In the genomic region with DNA sequence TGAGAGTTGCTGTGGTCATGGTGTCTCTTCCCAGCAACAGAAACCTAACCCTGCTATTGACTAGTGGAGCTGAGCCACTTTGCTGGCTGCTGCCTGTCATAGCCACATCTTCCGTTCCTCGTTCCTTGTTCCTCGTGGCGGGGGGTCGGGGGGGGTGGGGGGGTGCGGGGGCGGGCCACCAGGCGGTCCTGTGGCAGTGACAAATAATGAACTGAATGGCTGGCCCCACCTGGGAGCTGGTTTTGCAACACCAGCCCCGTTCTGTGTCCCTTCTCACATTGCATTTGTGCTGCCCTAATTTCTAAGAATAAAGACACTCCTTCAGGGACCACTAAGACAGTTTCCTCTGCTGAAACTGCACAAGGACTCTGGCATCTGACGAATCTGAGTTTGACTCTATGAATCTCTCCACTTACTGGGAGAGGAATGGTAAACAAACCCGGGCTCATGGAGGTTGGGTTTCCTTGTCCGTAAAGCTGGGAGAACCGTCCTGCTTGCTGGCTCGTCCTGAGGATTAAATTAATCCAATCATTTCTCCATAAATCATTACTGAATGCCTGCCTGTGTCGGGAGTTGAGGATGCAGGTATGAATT, we compare ENCODE assay signal across 13 mouse cellular contexts. TPM values are rescaled to one million over a fixed set of nuclear protein-coding genes. Genes with fewer than 3 reads are reported as not detected.
A peak's percentile ranks its signal among the peaks of the same experiment; 100 is the strongest.
DNase-seq lines count a peak whose midpoint lies in the region; ATAC-seq lines count a peak whose summit lies in the region.
"Had no signal": no experiment of that assay in that cellular context is flagged by ENCODE, and none has a peak within 500 bp of the region (broad histone marks: within the 10 kb centered on the region; RNA-seq: fewer than 3 reads in every experiment).

No protein-coding gene starts in this region.

- H3K36me3 ChIP-seq in limb, embryonic 12.5 days, result no peaks in the 10 kb centered on the region
- no peaks in the 10 kb centered on the region for H3K36me3 ChIP-seq in limb, embryonic 10.5 days
- no peaks in the 10 kb centered on the region for H3K36me3 ChIP-seq in embryonic facial prominence, embryonic 14.5 days (ENCODE audit: control insufficient read depth, insufficient read depth, low read length)

- H3K4me1 ChIP-seq in limb, embryonic 12.5 days (replicated peaks), result peaks cover 21% of the 10 kb centered on the region
- peaks cover 23% of the 10 kb centered on the region for H3K4me1 ChIP-seq in limb, embryonic 10.5 days
- peaks cover 5% of the 10 kb centered on the region; the same call in 1 of the 2 replicates for H3K4me1 ChIP-seq in embryonic facial prominence, embryonic 14.5 days (ENCODE audit: control insufficient read depth, insufficient read depth, low read length)

- no peak overlapping the region for H3K27ac ChIP-seq in limb, embryonic 12.5 days
- no peak overlapping the region for H3K27ac ChIP-seq in limb, embryonic 10.5 days
- H3K27ac ChIP-seq in embryonic facial prominence, embryonic 14.5 days (replicated peaks; ENCODE audit: low read depth, low read length), result peak overlapping the region; percentile 52
- H3K27ac ChIP-seq: layer of hippocampus, adult 2 months had no signal

- 0 out of 2 replicates have a peak, but pooled peaks cover 3% of the 10 kb centered on the region for H3K9me3 ChIP-seq in limb, embryonic 12.5 days
- H3K9me3 ChIP-seq in limb, embryonic 10.5 days (replicated peaks), result no peaks in the 10 kb centered on the region
- H3K9me3 ChIP-seq in embryonic facial prominence, embryonic 14.5 days (ENCODE audit: control insufficient read depth, low read length), result no peaks in the 10 kb centered on the region

- H3K4me2 ChIP-seq in limb, embryonic 12.5 days, result peak overlapping the region; percentile 9; the same call in 1 of the 2 replicates
- peak overlapping the region; percentile 11; the same call in 1 of the 2 replicates for H3K4me2 ChIP-seq in embryonic facial prominence, embryonic 14.5 days (ENCODE audit: low read depth, low read length)

- no peaks in the 10 kb centered on the region for H3K27me3 ChIP-seq in limb, embryonic 12.5 days
- peaks cover 6% of the 10 kb centered on the region; the same call in 1 of the 2 replicates for H3K27me3 ChIP-seq in limb, embryonic 10.5 days (ENCODE audit: low read depth, poor library complexity, severe bottlenecking)
- H3K27me3 ChIP-seq in embryonic facial prominence, embryonic 14.5 days (replicated peaks; ENCODE audit: control insufficient read depth, insufficient read depth, low read length), result no peaks in the 10 kb centered on the region
- H3K27me3 ChIP-seq: Patski had no signal

- ATAC-seq in limb, embryonic 12.5 days (ENCODE audit: insufficient number of reproducible peaks, insufficient read depth, low FRiP score, low TSS enrichment, low read depth), result no peak
- peak; percentile 45; the same call in 1 of the 2 replicates for ATAC-seq in embryonic facial prominence, embryonic 14.5 days (ENCODE audit: low read depth)
- ATAC-seq: intestine, embryonic 16.5 days; Patski had no signal

- no peak for DNase-seq in limb, embryonic 10.5 days (ENCODE audit: low spot score)
- DNase-seq in Muller cell, postnatal 12 days (ENCODE audit: inconsistent ontology term), result peak; percentile 34
- DNase-seq in embryonic facial prominence, embryonic 14.5 days (ENCODE audit: low spot score), result no peak
- peak; percentile 36 for DNase-seq in lung, postnatal 36 days
- no peak for DNase-seq in left cerebral cortex, postnatal 36 days (ENCODE audit: low spot score in 2 of 2)
- no peak for DNase-seq in right cerebral cortex, postnatal 25 days
- DNase-seq: adrenal gland, postnatal 10 days; left cerebral cortex, postnatal 4 days; thymus, postnatal 25 days had no signal

- WGBS in limb, embryonic 12.5 days, result 31% methylated on average over 15 of the region's 15 CpGs
- 41% methylated on average over 15 of the region's 15 CpGs for WGBS in limb, embryonic 10.5 days
- 31% methylated on average over 15 of the region's 15 CpGs for WGBS in embryonic facial prominence, embryonic 14.5 days

- intact Hi-C loops in left cerebral cortex, postnatal 36 days (cut with DNase I), result loop anchor here (1.0 kb wide), 1 partner anchor 26 kb away; no protein-coding TSS in a partner anchor

- H3K9ac ChIP-seq in limb, embryonic 12.5 days (replicated peaks), result no peak overlapping the region
- no peak overlapping the region for H3K9ac ChIP-seq in embryonic facial prominence, embryonic 14.5 days (ENCODE audit: low read depth, low read length)

- H3K4me3 ChIP-seq in limb, embryonic 12.5 days (replicated peaks), result no peak overlapping the region
- H3K4me3 ChIP-seq in limb, embryonic 10.5 days, result no peak overlapping the region
- H3K4me3 ChIP-seq in embryonic facial prominence, embryonic 14.5 days (ENCODE audit: low read depth, low read length), result no peak overlapping the region
- H3K4me3 ChIP-seq: layer of hippocampus, adult 2 months had no signal

RNA-seq across cellular contexts. Expression of a gene that starts 41.6 kb away (rescaled TPM):
- 55.7 and 57.2 TPM in 2 replicates for polyA plus RNA-seq in limb, embryonic 12.5 days (2016; fragmentation: Nextera tagmentation; extraction: Ambion mirVana)
- 11.9 and 22.6 TPM in 2 replicates for polyA plus RNA-seq in limb, embryonic 10.5 days (2016; fragmentation: Nextera tagmentation; extraction: Ambion mirVana)
- polyA plus RNA-seq in embryonic facial prominence, embryonic 14.5 days (2014; fragmentation: Nextera tagmentation; extraction: Ambion mirVana), result 33.5 and 33.8 TPM in 2 replicates
- total RNA-seq in left cerebral cortex, postnatal 36 days (2021), result 10 to 100 TPM; 70.7 to 73.6 TPM

Comparison
In these comparisons a context has a peak if more than half of its experiments do, and no peak if none do; other contexts are left out.
1. DNase-seq: peak in Muller cell, postnatal 12 days (single experiment) and lung, postnatal 36 days (single experiment); none in limb, embryonic 10.5 days (single experiment), embryonic facial prominence, embryonic 14.5 days (single experiment), left cerebral cortex, postnatal 36 days (0 of 2) and right cerebral cortex, postnatal 25 days (single experiment).